Mouse (Mus musculus): ENCODE results near the gene Clns1a.

GRCm38 (mm10) chr7:97725401-97725800 lies 29.0 kb downstream of the Clns1a start:
- TF ChIP-seq ZNF384 (IDR thresholded peaks at IDR 0.05; ENCODE audit: low read depth, low read length) (no peak), HCFC1 (IDR thresholded peaks at IDR 0.05; ENCODE audit: borderline replicate concordance, insufficient read depth, low read length) (no peak), CHD2 (IDR thresholded peaks at IDR 0.05; ENCODE audit: low read depth, low read length) (no peak), MAFK (IDR thresholded peaks at IDR 0.05; ENCODE audit: insufficient read depth, low read depth, low read length) (no peak), ZC3H11A (IDR thresholded peaks at IDR 0.05; ENCODE audit: borderline replicate concordance, low read depth, low read length) (no peak)

Data from ES-E14 (cell line).